Mouse (Mus musculus): Measurements from ENCODE around the gene Hsph1.

Gene Hsph1

GRCm38 (mm10) chr5:149636075-149636920, at the start of gene Hsph1:
Gene Hsph1 (minus strand): TSS chr5:149636376.
- peak; percentile 95 for DNase-seq (ENCODE audit: low read depth, low spot score)

- DNase-seq (ENCODE audit: low read depth, low spot score): no peak
These were observed 44.8 kb upstream of the Hsph1 start for GRCm38 (mm10) chr5:149680946-149681345.

- DNase-seq (ENCODE audit: low read depth, low spot score): no peak
These were observed 43.7 kb upstream of the Hsph1 start for GRCm38 (mm10) chr5:149679886-149680285.

- DNase-seq (ENCODE audit: low read depth, low spot score): peak; percentile 9
These were observed 43.2 kb upstream of the Hsph1 start for GRCm38 (mm10) chr5:149679362-149679761.

- DNase-seq (ENCODE audit: low read depth, low spot score): no peak
These were observed 42.8 kb upstream of the Hsph1 start for GRCm38 (mm10) chr5:149678990-149679348.

- DNase-seq (ENCODE audit: low read depth, low spot score): peak; percentile 75
These were observed 42.2 kb upstream of the Hsph1 start, which contains the start of gene B3glct for GRCm38 (mm10) chr5:149678100-149678989. Gene B3glct (plus strand): TSS chr5:149678230.

GRCm38 (mm10) chr5:149677196-149677595, 41.0 kb upstream of the Hsph1 start:
- no peak for DNase-seq (ENCODE audit: low read depth, low spot score)

GRCm38 (mm10) chr5:149663417-149663816, 27.2 kb upstream of the Hsph1 start:
- no peak for DNase-seq (ENCODE audit: low read depth, low spot score)

GRCm38 (mm10) chr5:149662980-149663379, 26.8 kb upstream of the Hsph1 start:
- no peak for DNase-seq (ENCODE audit: low read depth, low spot score)

- DNase-seq (ENCODE audit: low read depth, low spot score): no peak
These were observed 25.3 kb upstream of the Hsph1 start for GRCm38 (mm10) chr5:149661428-149661827.

GRCm38 (mm10) chr5:149659414-149659780, 23.2 kb upstream of the Hsph1 start:
- no peak for DNase-seq (ENCODE audit: low read depth, low spot score)

- DNase-seq (ENCODE audit: low read depth, low spot score): no peak
These were observed 22.7 kb upstream of the Hsph1 start for GRCm38 (mm10) chr5:149658741-149659413.

- no peak for DNase-seq (ENCODE audit: low read depth, low spot score)
These were observed 21.8 kb upstream of the Hsph1 start for GRCm38 (mm10) chr5:149658022-149658421.

GRCm38 (mm10) chr5:149655636-149656035, 19.5 kb upstream of the Hsph1 start:
- DNase-seq (ENCODE audit: low read depth, low spot score): no peak

- DNase-seq (ENCODE audit: low read depth, low spot score): no peak
These were observed 14.0 kb upstream of the Hsph1 start for GRCm38 (mm10) chr5:149650179-149650553.

- no peak for DNase-seq (ENCODE audit: low read depth, low spot score)
These were observed 13.5 kb upstream of the Hsph1 start for GRCm38 (mm10) chr5:149649499-149650178.

- DNase-seq (ENCODE audit: low read depth, low spot score): no peak
These were observed 12.8 kb upstream of the Hsph1 start for GRCm38 (mm10) chr5:149648895-149649406.

- no peak for DNase-seq (ENCODE audit: low read depth, low spot score)
These were observed 12.0 kb upstream of the Hsph1 start for GRCm38 (mm10) chr5:149648196-149648595.

- DNase-seq (ENCODE audit: low read depth, low spot score): no peak
These were observed 11.4 kb upstream of the Hsph1 start for GRCm38 (mm10) chr5:149647367-149648115.

GRCm38 (mm10) chr5:149642783-149643509, 6.8 kb upstream of the Hsph1 start:
- no peak for DNase-seq (ENCODE audit: low read depth, low spot score)

All from embryo, embryonic 11.5 days (tissue).